In genomic region chr2:103900384-103900783, GRCm38 (mm10) we compare ENCODE assay signal across 11 mouse cellular contexts. TPM values are rescaled to one million over a fixed set of nuclear protein-coding genes. Genes with fewer than 3 reads are reported as not detected.
DNase-seq lines count a peak whose midpoint lies in the region; ATAC-seq and TF ChIP-seq lines count a peak whose summit lies in the region.
"Had no signal": no experiment of that assay in that cellular context is flagged by ENCODE, and none has a peak within 500 bp of the region (broad histone marks: within the 10 kb centered on the region; RNA-seq: fewer than 3 reads in every experiment).

No protein-coding gene starts in this region.

- no peaks in the 10 kb centered on the region for H3K9me3 ChIP-seq in heart, postnatal 0 days (replicated peaks; ENCODE audit: control insufficient read depth, low read length)
- H3K9me3 ChIP-seq in liver, embryonic 15.5 days (replicated peaks), result no peaks in the 10 kb centered on the region
- no peaks in the 10 kb centered on the region for H3K9me3 ChIP-seq in midbrain, embryonic 16.5 days (replicated peaks; ENCODE audit: control insufficient read depth, low read length, poor library complexity, severe bottlenecking)
- no peaks in the 10 kb centered on the region for H3K9me3 ChIP-seq in forebrain, embryonic 16.5 days (ENCODE audit: control insufficient read depth, low read length)
- H3K9me3 ChIP-seq: forebrain, embryonic 10.5 days; intestine, embryonic 15.5 days; limb, embryonic 13.5 days had no signal

- intact Hi-C loops in left cerebral cortex, postnatal 4 days (cut with DNase I), result no loop called here

- ATAC-seq in heart, postnatal 0 days (ENCODE audit: insufficient read depth, low read depth), result peak; percentile 37; the same call in 1 of the 2 replicates
- no peak for ATAC-seq in liver, embryonic 15.5 days (ENCODE audit: insufficient read depth)
- ATAC-seq in midbrain, embryonic 16.5 days, result no peak
- ATAC-seq in forebrain, embryonic 16.5 days, result no peak
- ATAC-seq: intestine, embryonic 15.5 days had no signal

- 59% methylated on average over 5 of the region's 5 CpGs for WGBS in heart, postnatal 0 days
- 28% methylated on average over 5 of the region's 5 CpGs for WGBS in liver, embryonic 15.5 days (ENCODE audit: insufficient replicate concordance)
- 57% methylated on average over 5 of the region's 5 CpGs for WGBS in midbrain, embryonic 16.5 days
- WGBS in forebrain, embryonic 16.5 days, result 74% methylated on average over 5 of the region's 5 CpGs

- H3K4me2 ChIP-seq in heart, postnatal 0 days (ENCODE audit: low read depth, low read length), result no peak overlapping the region
- peak overlapping the region; percentile 59 for H3K4me2 ChIP-seq in liver, embryonic 15.5 days
- H3K4me2 ChIP-seq in midbrain, embryonic 16.5 days (ENCODE audit: low read length), result no peak overlapping the region
- H3K4me2 ChIP-seq in forebrain, embryonic 16.5 days (ENCODE audit: low read length), result no peak overlapping the region
- H3K4me2 ChIP-seq: intestine, embryonic 15.5 days; limb, embryonic 13.5 days had no signal

- no peaks in the 10 kb centered on the region; the same call in 1 of the 2 replicates for H3K27me3 ChIP-seq in heart, postnatal 0 days (ENCODE audit: control insufficient read depth, insufficient read depth, low read length)
- H3K27me3 ChIP-seq in liver, embryonic 15.5 days, result no peaks in the 10 kb centered on the region
- no peaks in the 10 kb centered on the region for H3K27me3 ChIP-seq in midbrain, embryonic 16.5 days (ENCODE audit: control insufficient read depth, insufficient read depth, low read depth, low read length)
- no peaks in the 10 kb centered on the region for H3K27me3 ChIP-seq in forebrain, embryonic 16.5 days (replicated peaks; ENCODE audit: control insufficient read depth, insufficient read depth, low read length)
- H3K27me3 ChIP-seq: intestine, embryonic 15.5 days; limb, embryonic 13.5 days had no signal

- H3K36me3 ChIP-seq in heart, postnatal 0 days (replicated peaks; ENCODE audit: control insufficient read depth, insufficient read depth, low read length), result no peaks in the 10 kb centered on the region
- H3K36me3 ChIP-seq in liver, embryonic 15.5 days (replicated peaks), result peaks cover 18% of the 10 kb centered on the region
- H3K36me3 ChIP-seq in midbrain, embryonic 16.5 days (ENCODE audit: control insufficient read depth, insufficient read depth, low read length), result no peaks in the 10 kb centered on the region
- H3K36me3 ChIP-seq in forebrain, embryonic 16.5 days (ENCODE audit: control insufficient read depth, insufficient read depth), result no peaks in the 10 kb centered on the region
- H3K36me3 ChIP-seq: forebrain, embryonic 10.5 days; intestine, embryonic 15.5 days; limb, embryonic 13.5 days had no signal

- H3K9ac ChIP-seq in heart, postnatal 0 days (replicated peaks; ENCODE audit: low read depth, low read length), result no peak overlapping the region
- peak overlapping the region; percentile 15 for H3K9ac ChIP-seq in liver, embryonic 15.5 days
- no peak overlapping the region for H3K9ac ChIP-seq in midbrain, embryonic 16.5 days (ENCODE audit: low read depth, low read length)
- H3K9ac ChIP-seq in forebrain, embryonic 16.5 days (replicated peaks; ENCODE audit: low read depth, low read length), result no peak overlapping the region
- H3K9ac ChIP-seq: intestine, embryonic 15.5 days; limb, embryonic 13.5 days had no signal

- peak; percentile 19 for DNase-seq in Muller cell, postnatal 12 days (ENCODE audit: inconsistent ontology term)
- peak; percentile 38 for DNase-seq in adrenal gland, postnatal 25 days
- peak; percentile 31 for DNase-seq in heart, postnatal 0 days (ENCODE audit: low spot score)
- DNase-seq in left cerebral cortex, adult 11 months (ENCODE audit: low spot score), result no peak
- DNase-seq in left cerebral cortex, postnatal 4 days, result no peak

- no peak for TF ChIP-seq EP300 in heart, postnatal 0 days (IDR thresholded peaks at IDR 0.05; ENCODE audit: low read depth)

- H3K27ac ChIP-seq in heart, postnatal 0 days (ENCODE audit: low read depth), result no peak overlapping the region
- peak overlapping the region; percentile 82 for H3K27ac ChIP-seq in liver, embryonic 15.5 days (replicated peaks)
- H3K27ac ChIP-seq in midbrain, embryonic 16.5 days (ENCODE audit: low read length), result no peak overlapping the region
- no peak overlapping the region for H3K27ac ChIP-seq in forebrain, embryonic 16.5 days (ENCODE audit: low read length)
- H3K27ac ChIP-seq: intestine, embryonic 15.5 days; limb, embryonic 13.5 days had no signal

- H3K4me1 ChIP-seq in heart, postnatal 0 days (ENCODE audit: control insufficient read depth, insufficient read depth), result peaks cover 29% of the 10 kb centered on the region
- peaks cover 96% of the 10 kb centered on the region for H3K4me1 ChIP-seq in liver, embryonic 15.5 days (replicated peaks)
- H3K4me1 ChIP-seq in midbrain, embryonic 16.5 days (ENCODE audit: control insufficient read depth, insufficient read depth, low read length), result peaks cover 3% of the 10 kb centered on the region; the same call in 1 of the 2 replicates
- no peaks in the 10 kb centered on the region for H3K4me1 ChIP-seq in forebrain, embryonic 16.5 days (replicated peaks; ENCODE audit: control insufficient read depth, insufficient read depth, low read length)
- H3K4me1 ChIP-seq: intestine, embryonic 15.5 days had no signal

- no peak for TF ChIP-seq CTCF in heart, postnatal 0 days (IDR thresholded peaks at IDR 0.05; ENCODE audit: low read depth)

- H3K4me3 ChIP-seq in heart, postnatal 0 days (ENCODE audit: low read depth, low read length), result no peak overlapping the region
- peak overlapping the region; percentile 53 for H3K4me3 ChIP-seq in liver, embryonic 15.5 days (replicated peaks)
- no peak overlapping the region for H3K4me3 ChIP-seq in midbrain, embryonic 16.5 days (ENCODE audit: low read depth, low read length)
- no peak overlapping the region for H3K4me3 ChIP-seq in forebrain, embryonic 16.5 days (replicated peaks; ENCODE audit: low read length)
- H3K4me3 ChIP-seq: forebrain, embryonic 10.5 days; intestine, embryonic 15.5 days; limb, embryonic 13.5 days had no signal

RNA-seq across cellular contexts. Expression of gene Lmo2, which starts 57.4 kb away (rescaled TPM):
- 28.9 and 31.9 TPM in 2 replicates for total RNA-seq in adrenal gland, postnatal 25 days (2021)
- total RNA-seq in heart, postnatal 0 days (2014; rRNA removed; ENCODE audit: low replicate concordance), result 5.7 and 11.9 TPM in 2 replicates
- 12.3 and 13.4 TPM in 2 replicates for polyA plus RNA-seq in heart, postnatal 0 days (2015; fragmentation: Nextera tagmentation; extraction: Ambion mirVana)
- polyA plus RNA-seq in liver, embryonic 15.5 days (2015; fragmentation: Nextera tagmentation; extraction: Ambion mirVana), result 148 and 156 TPM in 2 replicates
- 25.5 and 29.0 TPM in 2 replicates for polyA plus RNA-seq in midbrain, embryonic 16.5 days (2015; fragmentation: Nextera tagmentation; extraction: Ambion mirVana)
- 19.8 and 20.0 TPM in 2 replicates for polyA plus RNA-seq in forebrain, embryonic 16.5 days (2015; fragmentation: Nextera tagmentation; extraction: Ambion mirVana)
- 10 to 100 TPM; 20.4 to 21.0 TPM for total RNA-seq in left cerebral cortex, postnatal 4 days (2021)

Comparison
In these comparisons a context has a peak if more than half of its experiments do, and no peak if none do; other contexts are left out.
1. DNase-seq: peak in Muller cell, postnatal 12 days (single experiment), adrenal gland, postnatal 25 days (single experiment) and heart, postnatal 0 days (single experiment); none in left cerebral cortex, adult 11 months (single experiment) and left cerebral cortex, postnatal 4 days (single experiment).